13 mouse cellular contexts compared by ENCODE assay signal in the genomic region with DNA sequence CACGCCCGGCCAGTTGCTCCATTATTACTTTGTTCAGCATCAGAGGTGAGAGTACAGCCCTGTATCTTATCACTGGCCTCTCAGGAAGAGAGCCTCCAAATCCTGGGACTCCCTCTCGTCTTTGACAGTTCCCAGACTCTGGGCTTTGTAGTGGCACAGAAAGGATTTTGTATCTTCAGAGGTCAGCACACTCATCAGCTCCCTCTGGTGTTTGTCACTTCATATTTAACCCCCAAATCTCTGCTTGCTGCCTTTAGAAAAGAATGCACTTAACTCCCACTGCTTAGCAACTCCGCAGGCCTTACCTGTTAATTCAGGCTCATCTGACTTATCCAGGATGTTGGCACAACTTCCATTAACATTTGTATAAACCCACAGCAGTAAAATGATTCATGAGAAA. TPM values are rescaled to one million over a fixed set of nuclear protein-coding genes. Genes with fewer than 3 reads are reported as not detected.
DNase-seq lines count a peak whose midpoint lies in the region; ATAC-seq and TF ChIP-seq lines count a peak whose summit lies in the region.
"Had no signal": no experiment of that assay in that cellular context is flagged by ENCODE, and none has a peak within 500 bp of the region (broad histone marks: within the 10 kb centered on the region; RNA-seq: fewer than 3 reads in every experiment).

No protein-coding gene starts in this region.

- H3K4me3 ChIP-seq in heart, postnatal 0 days (ENCODE audit: low read depth, low read length) = no peak overlapping the region
- H3K4me3 ChIP-seq in heart, embryonic 10.5 days = no peak overlapping the region
- no peak overlapping the region for H3K4me3 ChIP-seq in midbrain, embryonic 14.5 days (replicated peaks; ENCODE audit: low read depth, low read length)
- H3K4me3 ChIP-seq in midbrain, embryonic 15.5 days = no peak overlapping the region
- no peak overlapping the region for H3K4me3 ChIP-seq in stomach, postnatal 0 days (ENCODE audit: low read depth, low read length)
- H3K4me3 ChIP-seq: embryonic facial prominence, embryonic 13.5 days; hindbrain, embryonic 10.5 days; stomach, embryonic 15.5 days had no signal

- no peaks in the 10 kb centered on the region for H3K4me1 ChIP-seq in heart, postnatal 0 days (ENCODE audit: control insufficient read depth, insufficient read depth)
- 0 out of 2 replicates have a peak, but pooled peaks cover 2% of the 10 kb centered on the region for H3K4me1 ChIP-seq in heart, embryonic 10.5 days
- H3K4me1 ChIP-seq in midbrain, embryonic 14.5 days (ENCODE audit: control insufficient read depth, insufficient read depth, low read length) = no peaks in the 10 kb centered on the region
- no peaks in the 10 kb centered on the region for H3K4me1 ChIP-seq in midbrain, embryonic 15.5 days
- no peaks in the 10 kb centered on the region for H3K4me1 ChIP-seq in stomach, postnatal 0 days (replicated peaks; ENCODE audit: control insufficient read depth, insufficient read depth)
- H3K4me1 ChIP-seq: embryonic facial prominence, embryonic 13.5 days; hindbrain, embryonic 10.5 days; stomach, embryonic 15.5 days had no signal

- H3K4me2 ChIP-seq in heart, postnatal 0 days (ENCODE audit: low read depth, low read length) = no peak overlapping the region
- H3K4me2 ChIP-seq in midbrain, embryonic 14.5 days (ENCODE audit: low read length) = no peak overlapping the region
- no peak overlapping the region for H3K4me2 ChIP-seq in midbrain, embryonic 15.5 days
- no peak overlapping the region for H3K4me2 ChIP-seq in stomach, postnatal 0 days (replicated peaks; ENCODE audit: low read depth)
- H3K4me2 ChIP-seq: embryonic facial prominence, embryonic 13.5 days; stomach, embryonic 15.5 days had no signal

- 26% methylated on average over 4 of the region's 4 CpGs for WGBS in heart, postnatal 0 days
- WGBS in heart, embryonic 10.5 days = 28% methylated on average over 4 of the region's 4 CpGs
- WGBS in midbrain, embryonic 14.5 days = 69% methylated on average over 4 of the region's 4 CpGs
- 62% methylated on average over 4 of the region's 4 CpGs for WGBS in midbrain, embryonic 15.5 days
- 53% methylated on average over 4 of the region's 4 CpGs for WGBS in stomach, postnatal 0 days

- H3K27me3 ChIP-seq in heart, postnatal 0 days (ENCODE audit: control insufficient read depth, insufficient read depth, low read length) = no peaks in the 10 kb centered on the region
- no peaks in the 10 kb centered on the region for H3K27me3 ChIP-seq in heart, embryonic 10.5 days (ENCODE audit: insufficient read depth, poor library complexity, severe bottlenecking)
- no peaks in the 10 kb centered on the region for H3K27me3 ChIP-seq in midbrain, embryonic 14.5 days (ENCODE audit: control insufficient read depth, insufficient read depth, low read length)
- H3K27me3 ChIP-seq in midbrain, embryonic 15.5 days (replicated peaks) = no peaks in the 10 kb centered on the region
- H3K27me3 ChIP-seq in stomach, postnatal 0 days (ENCODE audit: control insufficient read depth, insufficient read depth, low read length) = no peaks in the 10 kb centered on the region
- H3K27me3 ChIP-seq: embryonic facial prominence, embryonic 13.5 days; Patski; stomach, embryonic 15.5 days had no signal

- TF ChIP-seq CTCF in heart, postnatal 0 days (IDR thresholded peaks at IDR 0.05; ENCODE audit: low read depth) = peak; percentile 48
- TF ChIP-seq CTCF in stomach, postnatal 0 days (IDR thresholded peaks at IDR 0.05; ENCODE audit: low read depth) = peak; percentile 66

- TF ChIP-seq EP300 in heart, postnatal 0 days (IDR thresholded peaks at IDR 0.05; ENCODE audit: low read depth) = no peak
- TF ChIP-seq EP300 in stomach, postnatal 0 days (optimal IDR thresholded peaks at IDR 0.05) = no peak

- no peaks in the 10 kb centered on the region for H3K9me3 ChIP-seq in heart, postnatal 0 days (replicated peaks; ENCODE audit: control insufficient read depth, low read length)
- no peaks in the 10 kb centered on the region for H3K9me3 ChIP-seq in heart, embryonic 10.5 days
- no peaks in the 10 kb centered on the region for H3K9me3 ChIP-seq in midbrain, embryonic 14.5 days (ENCODE audit: control insufficient read depth, low read length)
- H3K9me3 ChIP-seq in midbrain, embryonic 15.5 days = no peaks in the 10 kb centered on the region
- no peaks in the 10 kb centered on the region for H3K9me3 ChIP-seq in stomach, postnatal 0 days (ENCODE audit: control insufficient read depth, low read length)
- H3K9me3 ChIP-seq: embryonic facial prominence, embryonic 13.5 days; hindbrain, embryonic 10.5 days; stomach, embryonic 15.5 days had no signal

- no peak overlapping the region for H3K27ac ChIP-seq in heart, postnatal 0 days (ENCODE audit: low read depth)
- no peak overlapping the region for H3K27ac ChIP-seq in heart, embryonic 10.5 days
- H3K27ac ChIP-seq in midbrain, embryonic 14.5 days (replicated peaks; ENCODE audit: low read depth, low read length) = no peak overlapping the region
- no peak overlapping the region for H3K27ac ChIP-seq in midbrain, embryonic 15.5 days
- no peak overlapping the region for H3K27ac ChIP-seq in stomach, postnatal 0 days (replicated peaks)
- H3K27ac ChIP-seq: embryonic facial prominence, embryonic 13.5 days; hindbrain, embryonic 10.5 days; stomach, embryonic 15.5 days had no signal

- H3K9ac ChIP-seq in heart, postnatal 0 days (replicated peaks; ENCODE audit: low read depth, low read length) = no peak overlapping the region
- H3K9ac ChIP-seq in midbrain, embryonic 14.5 days (replicated peaks; ENCODE audit: low read length) = no peak overlapping the region
- H3K9ac ChIP-seq in midbrain, embryonic 15.5 days = no peak overlapping the region
- no peak overlapping the region for H3K9ac ChIP-seq in stomach, postnatal 0 days (ENCODE audit: low read length)
- H3K9ac ChIP-seq: embryonic facial prominence, embryonic 13.5 days; stomach, embryonic 15.5 days had no signal

- peak; percentile 28 for DNase-seq in heart, postnatal 0 days (ENCODE audit: low spot score)
- DNase-seq in heart, embryonic 10.5 days (ENCODE audit: low spot score) = no peak
- DNase-seq in midbrain, embryonic 14.5 days = peak; percentile 44
- peak; percentile 64 for DNase-seq in R1 (ENCODE audit: low read depth, low spot score)
- DNase-seq in stomach, postnatal 0 days (ENCODE audit: low spot score) = no peak
- no peak for DNase-seq in natural killer cell, adult 2 months (ENCODE audit: low spot score in 2 of 2)
- DNase-seq: adrenal gland, adult 8-10 months; right cerebral cortex, postnatal 4 days had no signal

- H3K36me3 ChIP-seq in heart, postnatal 0 days (replicated peaks; ENCODE audit: control insufficient read depth, insufficient read depth, low read length) = peaks cover 72% of the 10 kb centered on the region
- H3K36me3 ChIP-seq in heart, embryonic 10.5 days = peaks cover 83% of the 10 kb centered on the region
- peaks cover 76% of the 10 kb centered on the region for H3K36me3 ChIP-seq in midbrain, embryonic 14.5 days (ENCODE audit: control insufficient read depth, insufficient read depth, low read length)
- peaks cover 23% of the 10 kb centered on the region for H3K36me3 ChIP-seq in midbrain, embryonic 15.5 days (replicated peaks)
- peaks cover 9% of the 10 kb centered on the region; the same call in 1 of the 2 replicates for H3K36me3 ChIP-seq in stomach, postnatal 0 days (ENCODE audit: control insufficient read depth, insufficient read depth, low read length)

- ATAC-seq in heart, postnatal 0 days (ENCODE audit: insufficient read depth, low read depth) = peak; percentile 41; the same call in 1 of the 2 replicates
- ATAC-seq in midbrain, embryonic 14.5 days (ENCODE audit: low FRiP score, low TSS enrichment) = no peak
- no peak for ATAC-seq in midbrain, embryonic 15.5 days (replicated peaks)
- no peak for ATAC-seq in stomach, postnatal 0 days (ENCODE audit: low FRiP score, low TSS enrichment)
- ATAC-seq: Patski had no signal

RNA-seq across cellular contexts. Expression of a gene that starts 14.3 kb away (rescaled TPM):
- total RNA-seq in heart, postnatal 0 days (2014; rRNA removed; ENCODE audit: low replicate concordance) = 18.4 and 27.7 TPM in 2 replicates
- 19.9 and 20.4 TPM in 2 replicates for polyA plus RNA-seq in heart, postnatal 0 days (2015; fragmentation: Nextera tagmentation; extraction: Ambion mirVana)
- polyA plus RNA-seq in heart, embryonic 10.5 days (2016; fragmentation: Nextera tagmentation; extraction: Ambion mirVana) = 32.1 and 35.0 TPM in 2 replicates
- 28.4 and 34.6 TPM in 2 replicates for polyA plus RNA-seq in midbrain, embryonic 14.5 days (2014; fragmentation: Nextera tagmentation; extraction: Ambion mirVana)
- polyA plus RNA-seq in midbrain, embryonic 15.5 days (2015; fragmentation: Nextera tagmentation; extraction: Ambion mirVana) = 32.3 and 33.0 TPM in 2 replicates
- 27.4 and 29.4 TPM in 2 replicates for polyA plus RNA-seq in stomach, postnatal 0 days (2015; fragmentation: Nextera tagmentation; extraction: Ambion mirVana)

RNA-seq across cellular contexts. Expression of a gene that starts 49.2 kb away (rescaled TPM):
- not detected in 2 replicates for total RNA-seq in heart, postnatal 0 days (2014; rRNA removed; ENCODE audit: low replicate concordance)
- polyA plus RNA-seq in heart, postnatal 0 days (2015; fragmentation: Nextera tagmentation; extraction: Ambion mirVana) = 0.21 and 0.22 TPM in 2 replicates
- 0.06 and 0.15 TPM in 2 replicates for polyA plus RNA-seq in heart, embryonic 10.5 days (2016; fragmentation: Nextera tagmentation; extraction: Ambion mirVana)
- polyA plus RNA-seq in midbrain, embryonic 14.5 days (2014; fragmentation: Nextera tagmentation; extraction: Ambion mirVana) = 0.28 and 0.34 TPM in 2 replicates
- 0.41 and 0.43 TPM in 2 replicates for polyA plus RNA-seq in midbrain, embryonic 15.5 days (2015; fragmentation: Nextera tagmentation; extraction: Ambion mirVana)
- polyA plus RNA-seq in stomach, postnatal 0 days (2015; fragmentation: Nextera tagmentation; extraction: Ambion mirVana) = 5.4 and 5.5 TPM in 2 replicates

Comparison
In these comparisons a context has a peak if more than half of its experiments do, and no peak if none do; other contexts are left out.
1. DNase-seq: peak in heart, postnatal 0 days (single experiment), midbrain, embryonic 14.5 days (single experiment) and R1 (single experiment); none in heart, embryonic 10.5 days (single experiment), stomach, postnatal 0 days (single experiment) and natural killer cell, adult 2 months (0 of 2).